Mouse (Mus musculus) A20 (cell line): ENCODE measurements around the gene Efemp1.

Experiments used
- DNase-seq: peaks from one replicate; pipeline ENCODE4 v3.0.0-alpha.2; 2011; ENCODE audit warnings: low read depth, low spot score

The Efemp1 gene

DNA sequence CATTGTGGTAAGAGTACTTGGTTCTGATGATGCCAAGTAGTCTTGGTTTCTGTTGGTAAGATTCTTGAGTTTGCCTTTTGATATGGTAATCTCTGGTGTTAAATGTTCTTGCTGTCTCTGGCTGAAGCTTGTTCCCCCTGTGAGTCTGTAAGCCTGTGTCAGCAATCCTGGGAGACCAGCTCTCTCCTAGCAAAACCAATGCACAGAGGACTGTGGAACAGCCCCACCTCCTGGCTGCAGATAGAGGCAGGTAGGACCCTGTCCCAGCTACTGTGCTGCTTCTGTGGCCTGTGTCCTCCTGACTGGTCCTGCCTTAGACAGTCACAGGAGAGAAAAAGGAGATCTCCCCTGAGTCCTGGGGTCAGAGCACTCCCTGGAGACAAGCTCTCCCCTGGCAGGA, 81.4 kb downstream of the Efemp1 start:
- no peak for DNase-seq

DNA sequence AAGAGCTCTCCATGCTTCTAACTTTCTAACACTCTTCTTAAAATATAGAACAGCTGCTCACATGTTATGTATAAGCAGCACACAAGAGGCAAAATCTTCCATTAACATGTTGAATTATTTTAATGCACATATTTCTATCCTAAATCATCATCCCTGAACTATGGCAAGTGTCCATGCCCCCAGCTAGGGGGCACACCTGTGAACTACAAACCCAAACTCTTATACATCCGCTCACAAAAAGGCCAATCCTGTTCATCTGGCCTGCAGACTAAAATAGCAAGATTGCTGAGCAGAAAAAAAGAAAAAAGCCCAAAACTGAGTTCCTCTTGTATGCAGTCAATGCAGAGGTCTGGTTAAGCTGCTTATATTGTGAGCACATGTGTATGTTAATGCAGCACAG, 86.6 kb downstream of the Efemp1 start:
- DNase-seq: no peak

DNA sequence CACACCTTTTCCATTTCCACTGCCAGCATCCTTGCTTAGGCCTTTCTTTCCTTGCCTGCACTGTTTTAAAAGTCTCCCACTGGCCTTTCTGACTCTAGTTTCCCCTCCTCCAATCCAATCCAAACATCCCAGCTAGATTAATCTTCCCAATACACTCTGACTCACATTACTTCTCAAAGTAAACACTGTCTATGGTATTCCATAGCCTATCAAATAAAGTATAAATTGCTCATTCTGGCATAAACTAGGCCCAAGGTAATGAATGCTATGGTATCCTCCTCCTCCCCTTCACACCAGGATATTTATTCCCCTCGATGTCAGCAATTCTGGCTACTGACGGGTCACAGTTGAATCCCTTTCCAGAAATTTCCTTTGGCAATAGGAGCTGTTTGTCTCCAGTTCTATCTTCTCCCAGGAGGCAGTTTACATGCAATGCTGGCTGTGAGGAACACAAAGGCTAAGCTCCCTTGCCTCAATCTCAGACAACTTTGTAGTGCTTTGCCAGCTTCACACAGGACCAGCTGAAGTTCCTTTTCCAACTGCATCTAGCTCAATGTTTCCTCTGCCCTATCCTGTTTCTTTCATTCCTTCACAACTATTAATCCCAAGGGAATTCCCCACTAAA, 98.7 kb downstream of the Efemp1 start:
- no peak for DNase-seq

DNA sequence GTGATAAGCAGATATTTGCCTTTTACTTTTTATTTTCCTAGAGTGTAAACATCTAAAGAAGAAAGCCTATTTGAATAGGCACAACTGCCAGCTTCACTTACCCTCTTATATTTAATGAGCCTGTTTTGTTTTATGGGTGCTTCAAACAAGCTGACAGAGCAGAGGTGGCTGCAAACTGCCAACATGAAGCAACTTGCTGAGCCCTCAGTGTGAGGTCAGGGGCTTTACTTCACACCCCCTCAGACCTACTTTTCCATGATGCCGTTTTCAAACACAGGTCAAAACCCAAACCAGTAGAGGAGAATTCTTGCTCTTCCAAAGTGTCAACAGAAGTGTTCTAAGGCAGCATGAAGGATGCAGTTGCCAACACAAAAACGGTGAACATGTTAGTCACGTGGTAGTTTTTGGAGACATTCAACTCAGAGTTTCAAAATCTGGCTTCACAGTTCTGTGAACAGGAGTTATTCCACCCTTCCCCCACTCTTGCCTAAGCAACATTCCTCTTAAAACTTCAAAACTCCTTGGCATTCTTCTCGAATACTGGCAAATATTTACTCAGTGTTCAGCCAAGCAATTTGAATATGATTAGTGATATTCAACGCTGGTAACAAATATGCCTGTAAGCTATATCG, 101.8 kb downstream of the Efemp1 start:
- DNase-seq: no peak

DNA sequence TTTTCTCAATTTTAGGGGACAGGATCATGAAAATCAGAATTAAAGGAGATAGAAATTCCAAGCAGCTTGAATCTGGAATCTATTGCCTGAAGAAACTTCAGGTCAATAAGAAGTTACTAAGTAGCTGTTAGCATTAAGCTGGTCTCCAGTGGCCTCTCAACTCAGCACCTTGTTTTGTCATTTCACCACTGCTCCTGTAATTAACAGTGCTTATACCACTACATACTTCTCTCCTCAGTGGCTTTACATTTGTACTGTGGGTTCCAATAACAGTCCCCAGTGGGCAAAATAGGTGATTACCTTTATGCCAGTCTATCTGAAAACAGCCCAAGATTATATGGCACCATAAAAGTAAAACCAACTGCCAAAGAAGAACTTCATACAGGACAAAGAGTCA, 102.3 kb downstream of the Efemp1 start:
- no peak for DNase-seq

DNA sequence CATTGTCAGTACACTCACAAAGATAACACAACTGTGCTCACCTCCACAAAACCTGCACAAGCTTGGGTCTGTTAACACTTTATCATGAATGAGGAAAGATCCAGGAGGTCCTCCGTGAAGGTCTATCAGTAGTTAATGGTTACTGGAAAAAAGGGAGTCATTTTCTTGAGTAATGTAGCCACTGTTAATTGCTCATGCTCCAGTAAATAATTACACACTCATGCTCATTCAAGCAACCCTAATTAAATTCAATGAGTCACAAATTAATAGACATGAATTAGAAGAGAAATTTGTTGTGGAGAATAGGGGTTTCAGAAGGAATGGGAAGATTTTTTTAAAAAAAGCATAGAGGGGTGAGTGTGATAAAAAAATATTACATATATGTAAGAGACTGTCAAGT, 108.4 kb downstream of the Efemp1 start:
- DNase-seq: no peak
